Mouse (Mus musculus): ENCODE results near the gene Gal3st2.
"Not testable (repeated sequence)": the region's sequence is repeated elsewhere in the genome, so short reads cannot be mapped to it uniquely, and the experiment has no call there.

Gal3st2 gene

GRCm38 (mm10) chr1:93871594-93872105 is 10.5 kb downstream of the Gal3st2 start:
- not testable (repeated sequence) for DNase-seq

GRCm38 (mm10) chr1:93874405-93874804 is 13.3 kb downstream of the Gal3st2 start:
- DNase-seq, result not testable (repeated sequence)

DNA sequence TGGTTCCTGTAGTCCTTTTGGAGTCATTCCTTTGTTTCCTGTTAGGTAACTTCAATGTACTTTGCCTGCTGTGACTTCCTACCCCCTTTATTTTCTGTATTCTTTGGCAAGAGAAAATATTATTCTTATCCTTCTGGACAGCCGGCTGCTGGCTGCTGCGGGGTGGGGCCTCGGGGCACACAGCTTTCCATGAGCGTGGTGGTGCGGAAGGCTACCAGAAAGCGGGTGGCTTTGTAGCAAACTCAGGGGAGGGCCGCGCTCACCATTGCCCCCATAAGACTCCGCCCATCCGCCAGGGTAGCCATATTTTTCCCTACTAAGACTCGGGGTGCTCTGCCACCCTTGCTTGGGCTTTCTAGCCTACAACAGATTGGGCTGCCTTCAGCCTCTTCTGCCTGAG is 20.7 kb downstream of the Gal3st2 start:
- not testable (repeated sequence) for DNase-seq

GRCm38 (mm10) chr1:93890936-93891335 is 29.8 kb downstream of the Gal3st2 start:
- DNase-seq, result peak; percentile 33

DNA sequence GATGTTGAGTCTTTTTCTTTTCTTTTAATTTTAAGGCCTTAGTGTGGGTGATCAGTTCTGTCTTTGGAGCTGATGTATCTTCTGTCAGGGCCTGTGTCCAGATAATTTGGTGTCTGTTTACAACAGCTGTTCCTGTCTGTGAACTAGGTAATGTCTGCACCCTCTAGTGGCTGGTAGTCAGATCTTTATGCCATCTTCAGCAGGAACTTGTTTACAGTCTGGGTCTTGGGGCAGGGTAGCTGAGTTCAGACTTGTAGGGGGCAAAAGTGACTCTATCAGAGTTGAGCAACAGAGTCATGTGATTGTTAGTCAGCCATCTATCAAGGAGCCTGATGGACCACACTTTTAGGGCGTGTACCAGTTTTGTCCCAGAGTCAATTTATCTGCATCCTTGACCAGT is 36.3 kb downstream of the Gal3st2 start:
- not testable (repeated sequence) for DNase-seq

DNA sequence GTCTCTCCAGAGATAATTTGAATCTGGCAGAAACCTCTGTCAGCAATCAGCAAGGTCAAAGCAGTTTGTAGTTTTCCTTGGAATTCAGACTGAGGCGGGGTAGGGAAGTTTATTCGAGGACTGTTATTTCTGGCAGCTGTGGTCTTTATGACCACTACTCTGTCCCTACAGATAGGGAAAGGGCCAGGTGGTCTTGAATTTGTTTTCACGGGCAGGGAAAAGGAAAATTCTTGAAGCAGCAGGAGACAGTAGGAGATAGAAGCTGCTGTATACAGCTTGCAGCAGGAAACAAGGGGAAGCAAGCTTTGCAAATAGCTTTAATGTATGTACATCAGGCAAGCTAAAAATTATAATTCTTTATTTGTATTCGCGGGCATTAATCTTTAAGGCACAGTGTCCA is 40.2 kb downstream of the Gal3st2 start:
- DNase-seq, result not testable (repeated sequence)

DNA sequence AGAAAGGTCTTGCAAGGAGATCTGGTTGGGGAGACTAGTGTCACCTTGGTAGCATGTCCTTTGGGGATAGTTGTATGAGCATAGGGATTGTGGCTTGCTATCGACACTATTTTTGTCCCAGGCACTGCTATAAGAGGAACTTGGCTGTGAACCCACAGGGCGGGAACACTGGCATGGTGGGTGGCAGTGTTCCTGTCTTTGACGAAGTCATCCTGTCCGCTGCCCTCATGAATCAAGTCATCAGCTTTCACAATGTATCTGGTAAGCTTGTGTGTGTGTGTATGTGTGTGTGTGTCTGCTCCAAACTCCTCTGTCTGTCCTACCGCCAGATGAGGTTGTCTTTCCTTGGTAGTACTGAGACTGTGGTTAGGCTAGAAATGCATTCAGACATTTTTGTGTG is 45.6 kb downstream of the Gal3st2 start:
- DNase-seq, result not testable (repeated sequence)

- not testable (repeated sequence) for DNase-seq
Observed at GRCm38 (mm10) chr1:93908977-93909586, 48.0 kb downstream of the Gal3st2 start.

GRCm38 (mm10) chr1:93911877-93912276 is 50.8 kb downstream of the Gal3st2 start:
- DNase-seq, result not testable (repeated sequence)

DNA sequence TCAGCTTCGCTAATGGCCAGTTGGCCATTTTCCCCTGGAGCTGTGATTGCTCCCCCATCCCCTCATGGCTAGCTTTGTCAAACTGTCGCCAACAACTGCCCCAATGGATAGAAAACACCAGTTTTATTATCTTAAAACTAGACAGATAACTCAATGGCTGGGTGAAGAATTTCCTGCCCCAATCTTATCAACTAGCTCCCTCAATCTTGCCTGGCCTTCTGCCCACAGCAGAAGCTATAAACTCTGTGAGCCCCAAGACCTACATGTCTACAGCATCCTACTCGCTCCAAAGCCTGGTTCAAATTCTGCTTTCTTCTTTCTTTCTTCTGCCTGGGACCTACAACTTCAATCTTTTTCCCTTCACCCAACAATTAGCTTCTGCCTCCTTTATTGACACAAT is 56.1 kb downstream of the Gal3st2 start:
- DNase-seq, result not testable (repeated sequence)

DNA sequence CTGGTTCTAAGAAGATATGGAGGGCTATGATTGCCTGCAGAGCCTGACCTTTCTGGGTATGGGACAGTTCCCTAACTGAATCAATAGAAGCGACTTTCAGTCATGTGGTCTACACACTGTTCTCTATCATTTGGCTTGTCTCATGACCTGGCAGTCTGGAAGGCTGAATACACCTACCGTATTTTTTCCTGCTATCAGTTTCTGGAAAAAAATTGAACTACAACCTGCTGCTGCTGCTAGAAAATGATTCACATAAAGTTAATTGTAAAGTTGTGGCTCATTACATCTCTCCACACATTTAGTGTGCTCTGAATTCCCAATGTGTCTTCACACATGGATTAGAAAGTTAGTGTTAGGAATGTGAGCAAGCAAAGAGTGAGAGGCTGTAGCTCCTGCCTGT is 56.9 kb downstream of the Gal3st2 start, which contains the start of gene Gal3st2b:
Gal3st2b (plus strand) TSS at position 301 of the 400 bp plus-strand sequence.
- not testable (repeated sequence) for DNase-seq

DNA sequence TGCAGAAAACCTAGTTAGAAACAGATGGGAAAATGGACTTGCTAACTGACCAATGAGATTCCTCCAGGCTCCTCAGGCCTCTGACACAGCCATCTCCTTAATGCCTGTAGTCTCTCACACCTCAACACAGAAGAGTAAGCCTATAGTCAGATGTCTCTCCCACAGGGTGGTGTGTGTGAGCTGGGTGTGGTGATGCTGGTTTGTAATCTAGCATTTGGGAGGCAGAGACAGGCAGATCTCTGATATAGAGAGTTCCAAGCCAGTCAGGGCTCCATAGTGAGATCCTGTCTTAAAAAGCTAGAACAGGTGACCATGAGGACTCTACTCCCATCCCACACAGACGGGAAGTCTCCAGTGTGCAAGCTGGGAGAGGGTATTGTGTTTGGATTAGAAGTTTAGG is 57.7 kb downstream of the Gal3st2 start:
- not testable (repeated sequence) for DNase-seq

DNA sequence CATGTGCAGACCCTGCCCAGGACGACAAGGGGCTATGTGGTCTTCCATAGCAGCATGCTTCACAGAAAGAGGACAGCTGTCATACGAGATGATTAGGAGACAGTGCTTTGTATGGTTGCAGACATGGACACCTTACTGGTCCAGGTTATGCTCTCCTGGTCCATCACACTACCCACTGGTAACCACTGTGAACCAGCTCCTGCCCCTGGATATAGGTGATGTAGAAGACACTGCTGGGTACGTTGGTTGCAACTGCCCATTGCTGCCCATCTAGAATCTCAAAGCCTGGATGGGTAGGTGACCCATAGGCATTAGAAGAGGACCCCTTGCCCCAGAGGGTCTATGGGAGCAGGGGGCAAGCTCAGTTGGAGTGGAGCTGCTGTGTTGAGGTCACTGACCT is 58.2 kb downstream of the Gal3st2 start:
- not testable (repeated sequence) for DNase-seq

DNA sequence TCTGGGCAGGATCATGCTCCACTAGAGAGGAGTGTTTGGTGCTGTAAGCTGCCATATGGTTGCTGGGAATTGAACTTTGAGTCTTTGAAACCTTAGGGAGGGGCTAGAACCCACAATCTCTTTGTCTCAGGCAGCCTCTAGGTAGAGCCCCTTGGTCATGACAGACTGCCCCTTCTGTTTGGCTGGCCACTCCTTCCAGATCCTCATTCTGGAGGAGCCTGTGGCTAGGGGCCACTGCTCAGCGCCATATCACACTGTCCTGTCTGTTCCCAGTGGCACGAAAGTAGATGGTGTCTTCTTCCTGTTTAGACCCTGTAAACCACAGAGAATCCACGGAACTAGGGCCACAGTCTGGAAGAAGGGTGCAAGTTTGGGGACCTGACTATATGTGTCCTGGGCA is 61.5 kb downstream of the Gal3st2 start:
- DNase-seq, result not testable (repeated sequence)

GRCm38 (mm10) chr1:93923098-93923497 is 62.0 kb downstream of the Gal3st2 start:
- DNase-seq, result not testable (repeated sequence)
